Mouse (Mus musculus) lung, adult 18-20 months (tissue): ENCODE measurements at regions not wholly inside any gene's neighbourhood (a gene's known extent, or its start where the extent isn't known, plus 50 kb on each side); places are given as distances from the start of the nearest gene placed in this dataset.

Source experiments
- DNase-seq, 2 experiments: peaks; one replicate each; pipeline ENCODE4 v3.0.0; 2022; ENCODE audit warnings: mixed read lengths in 2 of 2

DNA sequence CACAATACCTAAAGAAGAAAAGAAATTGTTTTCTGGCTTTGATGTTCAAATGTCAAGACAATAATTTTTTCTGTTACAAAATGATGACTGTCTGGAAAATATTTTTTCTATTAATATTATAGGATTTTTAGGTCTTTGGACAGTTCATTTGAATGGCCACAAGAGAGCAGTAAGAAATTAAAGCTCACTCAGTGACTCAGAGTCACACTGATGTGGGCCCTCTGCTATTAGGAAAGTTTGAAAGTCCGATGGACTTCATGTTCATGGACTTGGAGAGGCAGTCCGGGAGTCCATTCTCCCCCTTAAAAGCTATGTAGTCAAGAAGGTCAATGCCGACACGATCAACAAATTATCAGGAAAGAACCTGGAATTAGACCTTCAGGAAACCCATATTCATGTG lies 657.0 kb downstream of the Mecom start:
- no peak for DNase-seq

DNA sequence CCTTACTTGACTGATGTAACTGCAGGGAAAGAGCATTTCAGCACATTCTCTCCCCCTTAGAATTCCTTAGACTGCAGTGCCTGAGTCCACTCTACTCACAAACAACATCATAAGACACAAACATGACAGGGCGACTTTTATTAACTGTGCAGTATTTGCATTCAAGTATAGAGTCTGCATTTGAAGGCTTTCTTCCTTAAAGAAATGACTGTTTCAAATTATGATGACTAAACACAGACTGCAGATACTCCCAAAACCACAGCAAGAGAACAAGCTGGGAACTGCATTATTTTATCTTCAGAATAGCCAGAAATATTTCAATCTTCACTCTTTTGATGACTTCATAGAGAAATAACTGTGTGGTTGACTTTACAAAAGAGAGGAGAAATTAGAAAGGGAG lies 657.5 kb downstream of the Mecom start:
- no peak for DNase-seq

DNA sequence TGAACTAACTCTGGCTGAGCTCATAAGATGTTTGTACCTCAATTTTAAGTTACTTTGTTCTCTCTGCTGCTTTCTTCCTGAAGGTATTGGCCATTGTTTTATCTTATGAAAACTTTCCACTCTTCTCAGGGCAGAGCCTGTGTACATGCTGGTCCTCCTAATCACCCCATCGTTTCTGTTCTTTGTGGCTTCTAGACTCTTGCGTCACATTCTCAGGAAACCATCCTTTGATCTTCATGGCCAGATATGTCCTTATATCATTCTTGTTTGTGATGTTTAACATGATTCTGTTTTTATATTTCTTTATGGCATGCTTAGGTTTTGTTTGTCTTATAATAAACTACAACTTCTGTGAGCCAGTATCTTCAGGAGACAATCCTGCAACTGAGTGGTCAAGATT lies 658.2 kb downstream of the Mecom start:
- no peak for DNase-seq

DNA sequence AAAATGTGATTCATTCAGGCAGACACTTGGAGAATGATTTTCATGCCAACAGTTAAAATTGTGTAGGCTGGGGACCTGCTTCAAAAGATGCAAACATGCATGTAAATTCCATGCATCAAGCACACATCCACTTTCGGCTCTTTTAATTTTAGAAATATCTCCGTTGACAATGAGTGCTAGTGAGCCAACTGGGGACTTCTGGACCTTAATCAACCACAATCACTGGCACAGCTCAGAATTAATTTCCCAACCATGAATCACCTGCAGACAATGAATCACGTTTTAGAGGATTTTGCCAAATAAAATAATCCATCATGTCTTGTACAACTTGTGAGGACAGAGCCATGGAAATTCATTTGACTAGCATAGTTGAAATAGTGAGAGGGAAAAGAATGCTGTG lies 667.8 kb downstream of the Mecom start:
- DNase-seq: no peak

DNA sequence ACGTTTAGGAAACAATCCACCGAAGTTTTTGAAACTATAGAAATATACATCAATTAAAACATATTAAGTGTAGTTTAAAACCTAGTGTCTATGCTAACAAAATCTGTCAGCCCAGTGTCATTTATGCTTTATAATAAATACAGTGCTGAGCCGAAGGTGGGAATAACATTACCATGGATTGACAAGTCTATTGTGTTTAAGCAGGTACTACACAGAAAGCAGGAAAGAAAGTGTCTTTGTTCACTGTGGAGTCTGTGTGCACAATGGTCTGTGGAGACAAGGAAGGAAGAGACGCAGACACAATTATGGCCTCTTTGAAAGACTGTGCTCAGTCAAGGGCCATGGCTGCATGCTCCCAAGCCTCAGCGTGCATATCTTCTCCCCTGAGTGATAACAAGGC lies 672.0 kb downstream of the Mecom start:
- no peak for DNase-seq

DNA sequence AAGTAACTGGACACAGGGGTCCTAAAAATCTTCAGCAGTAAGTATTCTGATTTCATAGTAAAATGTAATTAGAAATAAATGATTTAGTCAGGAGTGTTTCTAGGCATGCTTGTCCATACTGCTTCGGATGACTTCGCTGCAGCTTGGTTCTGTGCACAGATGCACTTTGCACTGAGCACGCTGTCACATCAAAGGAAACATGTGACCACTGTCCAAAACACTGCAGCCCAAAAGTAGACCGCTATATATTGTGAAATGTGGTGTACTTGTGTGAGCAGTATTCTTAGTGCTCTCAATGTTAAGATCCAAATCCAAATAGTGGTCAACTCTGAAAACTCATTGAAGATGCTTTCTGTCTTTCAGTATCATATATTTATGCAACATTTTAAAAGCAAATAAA lies 685.4 kb downstream of the Mecom start:
- DNase-seq: no peak

DNA sequence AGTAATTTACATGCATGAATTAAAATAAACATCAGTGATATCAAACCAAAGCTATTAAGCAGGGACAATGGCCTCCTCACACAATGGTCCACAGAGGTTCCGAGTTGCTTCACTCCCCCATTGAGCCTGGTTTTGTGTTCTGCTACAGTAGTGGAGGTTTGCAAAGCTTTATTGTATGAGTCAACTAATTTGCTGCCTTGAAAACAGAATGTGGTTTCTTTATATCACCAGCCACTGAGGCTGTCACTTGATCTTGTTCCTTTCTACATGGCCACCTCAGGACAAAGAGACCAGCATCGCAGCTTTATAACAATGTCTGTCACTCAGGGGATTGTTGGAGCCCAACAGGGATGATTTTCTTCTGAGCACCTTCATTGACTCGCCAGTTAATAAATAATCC lies 695.3 kb downstream of the Mecom start:
- DNase-seq: no peak

DNA sequence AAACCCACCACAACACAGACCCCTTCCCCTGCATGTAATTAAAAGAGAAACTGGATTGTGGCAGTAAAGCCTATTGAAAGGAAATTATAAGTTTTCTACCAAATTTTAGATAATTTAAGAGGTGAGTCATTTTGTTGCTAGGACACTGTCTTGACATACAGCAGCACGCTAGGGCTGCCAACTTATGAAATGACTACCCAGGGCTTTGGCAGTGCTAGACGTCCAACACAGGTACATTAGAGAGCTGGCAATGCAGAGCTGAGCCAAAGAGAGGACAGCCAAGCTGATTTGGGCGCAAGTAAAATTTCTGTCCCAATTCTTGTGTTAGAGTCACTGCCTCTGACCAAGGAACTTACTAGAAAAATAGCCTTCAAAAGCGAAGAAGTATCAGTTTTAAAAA lies 712.4 kb downstream of the Mecom start:
- no peak for DNase-seq

DNA sequence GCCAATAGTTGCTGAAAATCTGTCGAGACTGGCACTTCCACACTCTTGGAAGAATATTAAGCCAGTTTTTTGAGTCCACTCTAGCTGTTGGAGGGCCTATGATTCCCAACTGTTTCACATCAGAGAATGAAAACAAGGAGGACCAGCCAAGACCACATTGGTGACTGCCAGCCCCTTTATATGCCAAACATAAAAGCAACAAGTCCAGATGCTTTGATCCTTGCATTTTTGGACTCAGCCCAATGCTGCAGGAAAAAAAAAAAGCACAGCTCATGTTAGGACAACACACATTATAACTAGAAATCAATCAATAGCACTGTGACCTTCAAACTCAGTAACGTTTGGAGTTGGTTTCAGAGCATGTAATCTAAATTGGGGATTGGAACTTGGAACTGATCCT lies 712.9 kb downstream of the Mecom start:
- DNase-seq: no peak

DNA sequence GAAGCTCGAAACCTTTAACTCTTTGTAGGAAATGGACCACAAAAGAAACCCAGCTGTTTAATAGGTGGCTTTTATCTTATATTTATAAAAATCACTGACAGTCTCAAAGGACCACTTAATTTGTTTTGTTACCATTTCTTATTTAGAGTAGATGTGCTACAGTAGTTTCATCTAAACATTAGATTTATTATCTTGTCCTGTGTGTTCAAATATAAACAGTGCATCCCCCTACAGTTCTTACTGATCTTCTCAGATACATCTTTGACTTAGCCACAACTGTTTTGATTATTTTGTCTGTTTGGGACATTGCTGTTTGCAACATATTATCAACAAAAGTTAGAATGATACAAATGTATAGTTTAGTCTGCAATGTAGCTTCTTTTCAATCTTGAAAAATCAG lies 716.5 kb downstream of the Mecom start:
- DNase-seq: no peak

DNA sequence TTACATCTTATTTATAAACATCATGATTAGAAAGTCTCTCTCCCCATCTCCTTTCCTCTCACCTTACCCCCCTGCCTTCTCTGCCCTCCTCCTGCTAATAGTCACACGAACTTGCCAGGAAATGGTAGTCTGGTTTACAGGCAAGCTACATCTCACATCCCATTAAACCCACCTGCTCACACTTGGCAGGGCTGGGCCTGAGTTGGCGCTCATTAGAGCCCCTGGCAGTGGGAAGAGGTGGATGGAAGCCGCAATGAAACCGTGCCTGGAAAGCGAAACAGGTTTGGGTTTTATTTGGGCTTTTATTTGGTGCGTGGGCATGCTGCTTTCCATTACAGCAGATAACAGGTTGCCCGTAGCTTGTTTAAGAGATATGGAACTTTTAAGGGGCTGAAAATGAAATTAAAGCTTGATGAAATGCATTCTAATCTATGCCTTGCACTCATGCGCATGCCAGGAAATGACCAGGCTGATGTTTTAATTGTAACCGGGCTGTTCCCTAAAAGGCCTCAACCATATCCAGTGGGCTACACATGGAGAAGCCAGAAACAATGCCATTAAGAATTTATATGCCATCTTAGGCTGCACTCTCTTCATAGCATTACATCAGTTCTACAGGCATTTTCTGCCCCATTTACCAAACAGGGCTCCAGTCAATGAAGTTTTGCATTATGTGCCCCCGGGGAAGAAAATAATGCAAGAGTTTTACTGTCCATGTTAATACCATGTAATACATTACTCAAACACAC lies 725.0 kb downstream of the Mecom start:
- no peak for DNase-seq

DNA sequence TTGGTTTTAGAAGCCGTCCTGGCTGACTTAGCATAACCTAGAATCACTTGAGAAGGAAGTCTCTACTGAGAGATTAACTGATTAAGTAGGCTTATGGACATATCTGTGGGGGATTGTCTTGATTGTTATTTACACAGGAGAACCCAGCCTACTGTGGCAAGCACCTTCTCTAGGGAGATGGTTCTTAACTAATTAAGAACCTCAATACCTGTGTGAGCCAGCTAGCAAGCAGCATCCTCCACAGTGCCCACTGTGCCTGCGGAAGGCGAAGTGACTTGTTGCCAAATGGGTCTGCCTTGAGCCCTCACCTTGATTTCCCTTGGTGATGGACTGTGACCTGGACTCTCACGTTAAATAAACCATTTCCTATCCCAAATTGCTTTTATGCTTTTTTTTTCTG lies 730.8 kb downstream of the Mecom start:
- DNase-seq: no peak

DNA sequence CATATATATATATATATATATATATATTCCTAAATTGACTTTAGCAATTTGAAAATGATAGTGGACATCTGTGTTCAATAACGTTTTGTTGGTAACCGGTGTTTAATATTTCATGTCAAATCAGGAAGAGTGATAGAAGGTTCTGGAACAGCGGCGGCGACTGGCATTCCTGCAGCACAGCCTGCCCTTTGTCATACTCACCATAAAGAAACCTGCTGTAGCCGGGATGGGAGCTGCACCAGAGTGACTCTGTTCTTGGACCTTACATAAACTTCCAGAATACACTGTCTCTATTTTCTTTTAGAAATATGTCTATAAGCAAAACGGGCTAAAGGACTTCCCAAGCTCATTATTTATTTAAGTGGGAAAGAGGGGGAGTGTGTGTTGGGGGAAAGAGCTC lies 731.5 kb downstream of the Egfem1 start:
- DNase-seq: no peak

DNA sequence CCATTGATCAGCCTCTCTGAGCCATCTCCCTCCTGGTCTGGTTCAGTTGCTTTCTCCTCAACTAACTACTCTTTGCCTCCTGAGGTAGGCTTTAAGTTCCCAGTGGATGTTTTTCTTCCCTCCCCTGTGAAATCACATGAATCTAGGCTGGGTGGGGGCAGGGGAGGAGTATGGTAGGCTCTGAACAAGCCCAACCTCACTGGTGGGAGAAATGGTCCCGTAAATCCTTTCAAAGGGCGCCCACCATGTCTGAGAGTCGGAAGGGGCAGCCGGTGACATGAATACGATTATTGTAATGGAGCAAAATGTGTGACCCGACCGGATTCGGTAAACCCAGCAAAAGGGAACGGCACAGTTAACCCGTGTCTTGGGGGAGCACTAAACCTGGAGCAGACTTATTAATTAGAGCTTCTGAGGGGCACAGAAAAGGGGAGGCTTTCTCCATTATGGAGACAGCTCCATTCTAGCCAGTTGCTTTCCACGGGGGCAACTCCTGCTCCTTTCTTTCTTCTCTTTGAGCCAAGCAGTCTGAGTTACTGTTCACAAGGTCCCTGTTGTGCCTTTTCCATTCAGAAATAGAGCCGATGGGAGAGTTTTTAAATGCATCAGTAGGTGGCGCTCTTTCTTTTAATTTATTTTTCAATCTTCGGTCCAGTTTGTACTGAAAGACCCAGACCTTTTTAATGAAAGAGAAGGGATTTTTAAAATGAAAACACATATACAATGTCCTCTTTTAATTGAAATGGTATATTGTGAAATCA lies 730.8 kb downstream of the Egfem1 start:
- DNase-seq: peak in 1 of 2 experiments; percentile 10

DNA sequence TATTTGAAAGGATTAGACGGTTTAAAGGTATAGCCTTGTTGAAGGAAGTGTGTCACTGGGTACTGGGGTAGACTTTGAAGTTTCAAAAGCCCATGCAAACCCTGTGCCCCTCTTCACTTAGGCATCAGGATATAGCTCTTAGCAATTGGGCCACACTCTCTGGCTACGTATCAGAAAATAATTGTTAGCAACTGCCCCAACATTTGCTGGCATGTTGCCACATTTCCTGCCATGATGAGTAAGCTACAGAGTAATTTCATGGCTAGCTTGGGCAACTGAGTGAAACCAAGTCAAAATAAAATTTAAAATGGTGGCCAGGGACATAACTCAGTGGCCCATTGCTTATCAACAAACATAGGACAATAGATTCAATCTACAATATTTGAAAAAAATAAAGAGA lies 724.2 kb downstream of the Egfem1 start:
- no peak for DNase-seq

DNA sequence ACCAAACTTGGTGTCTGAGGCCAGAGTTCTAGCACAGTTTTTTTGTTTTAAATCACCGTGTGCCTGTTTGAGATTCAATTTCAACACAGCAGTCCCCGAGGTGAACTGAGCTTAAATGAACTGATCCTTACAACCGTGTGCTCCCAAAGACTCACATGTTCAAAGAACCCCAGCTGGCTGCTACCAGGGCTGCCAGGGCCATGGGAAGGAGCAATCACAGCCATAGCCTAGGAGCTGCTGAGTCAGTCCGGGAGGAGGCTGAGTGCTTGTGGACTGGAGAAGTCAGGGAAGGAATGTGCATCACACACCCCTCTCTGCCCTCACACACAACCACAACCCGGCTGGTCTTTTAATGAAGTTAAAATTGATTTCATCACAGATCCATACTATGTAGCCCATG lies 721.6 kb downstream of the Egfem1 start:
- DNase-seq: no peak

DNA sequence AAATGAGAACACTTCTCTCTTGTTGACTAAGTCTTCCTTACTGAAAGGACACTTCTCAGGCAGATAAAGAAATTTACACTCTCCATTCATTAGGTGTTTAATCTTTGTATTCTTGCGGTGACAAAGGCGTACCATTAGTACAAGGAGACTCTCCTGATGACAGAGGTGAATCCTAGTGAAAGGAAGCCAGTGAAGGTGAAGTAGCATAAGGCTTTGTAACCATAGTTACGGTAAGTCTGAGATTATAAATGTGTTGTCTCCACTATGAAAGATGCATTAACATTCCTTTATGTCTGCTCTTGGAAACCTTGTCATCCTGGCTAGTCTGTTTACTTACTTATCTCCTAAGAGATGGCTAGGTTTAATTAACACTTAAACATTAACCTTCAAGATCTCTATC lies 719.3 kb downstream of the Egfem1 start:
- DNase-seq: no peak

DNA sequence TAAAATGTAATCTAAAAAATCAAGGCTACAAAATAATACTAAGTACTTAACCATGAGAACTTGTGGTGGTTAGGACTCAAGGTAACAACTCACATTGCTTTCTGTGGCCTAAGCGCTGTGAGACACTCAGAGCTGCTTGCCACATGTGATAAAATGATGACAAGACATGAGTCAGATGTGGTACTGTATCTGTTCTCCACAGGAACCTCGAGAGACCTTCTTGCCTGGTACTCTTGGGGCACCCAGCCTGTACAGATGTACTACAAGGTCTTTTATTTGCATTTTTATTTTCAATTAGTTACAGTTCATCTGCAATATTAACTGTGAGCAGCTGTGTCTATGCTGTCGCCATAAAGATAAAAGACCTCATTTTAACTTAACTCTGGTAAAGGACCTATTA lies 692.5 kb downstream of the Egfem1 start:
- DNase-seq: no peak

DNA sequence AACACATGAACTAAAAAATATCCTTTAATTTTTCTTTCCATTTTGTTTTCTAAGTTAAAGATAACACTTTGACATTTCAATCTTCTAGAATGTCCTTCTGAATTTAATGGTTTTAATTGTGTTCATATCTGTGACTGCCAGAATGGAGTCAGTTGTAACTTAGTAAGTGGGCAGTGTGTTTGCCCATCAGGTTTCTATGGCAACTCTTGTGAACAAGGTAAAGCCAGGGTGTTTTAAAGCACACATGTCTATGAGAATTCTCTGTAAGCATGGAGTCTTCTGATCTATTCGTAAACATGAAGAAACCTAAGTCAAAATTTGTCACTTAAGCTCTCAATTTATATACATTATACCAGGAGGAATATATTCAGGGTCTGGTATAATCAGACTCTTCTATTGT lies 689.4 kb downstream of the Egfem1 start:
- DNase-seq: no peak

DNA sequence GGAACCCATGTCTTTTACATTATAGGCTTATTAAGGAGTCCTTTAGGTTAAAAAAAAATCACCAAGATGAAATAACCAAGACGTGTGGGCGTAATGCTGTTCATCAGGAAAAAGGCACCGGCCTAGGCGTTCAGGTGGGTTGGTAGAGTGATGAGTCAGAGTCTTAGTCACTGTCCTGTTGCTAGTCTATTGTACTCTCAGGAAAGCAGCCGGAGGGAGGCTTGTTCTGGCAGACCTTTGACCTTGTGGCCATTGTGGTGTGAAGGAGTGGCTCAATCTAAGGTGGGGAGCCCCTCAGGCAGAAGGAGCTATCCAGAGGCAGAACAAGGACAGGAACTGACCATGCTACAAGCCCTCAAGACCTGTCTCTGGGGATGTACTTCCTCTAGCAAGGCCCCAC lies 686.8 kb downstream of the Egfem1 start:
- DNase-seq: no peak

DNA sequence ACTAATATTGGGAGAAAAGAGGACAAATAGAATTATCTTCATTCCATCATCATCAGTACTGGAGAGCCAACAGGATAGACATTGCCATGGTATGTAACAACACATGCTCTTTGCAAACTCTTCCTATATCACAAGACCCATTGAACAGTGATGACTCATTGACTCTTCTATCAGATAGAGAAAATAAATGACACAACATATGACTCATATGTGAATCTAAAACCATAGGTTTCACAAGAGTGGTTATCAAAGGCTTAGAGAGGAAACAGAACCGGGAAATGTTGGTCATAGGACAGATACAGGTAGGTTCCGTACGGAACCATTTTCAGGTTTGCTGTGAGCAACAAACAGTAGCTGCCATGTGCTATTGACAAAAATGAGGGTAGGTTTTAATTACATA lies 682.2 kb downstream of the Egfem1 start:
- DNase-seq: no peak

DNA sequence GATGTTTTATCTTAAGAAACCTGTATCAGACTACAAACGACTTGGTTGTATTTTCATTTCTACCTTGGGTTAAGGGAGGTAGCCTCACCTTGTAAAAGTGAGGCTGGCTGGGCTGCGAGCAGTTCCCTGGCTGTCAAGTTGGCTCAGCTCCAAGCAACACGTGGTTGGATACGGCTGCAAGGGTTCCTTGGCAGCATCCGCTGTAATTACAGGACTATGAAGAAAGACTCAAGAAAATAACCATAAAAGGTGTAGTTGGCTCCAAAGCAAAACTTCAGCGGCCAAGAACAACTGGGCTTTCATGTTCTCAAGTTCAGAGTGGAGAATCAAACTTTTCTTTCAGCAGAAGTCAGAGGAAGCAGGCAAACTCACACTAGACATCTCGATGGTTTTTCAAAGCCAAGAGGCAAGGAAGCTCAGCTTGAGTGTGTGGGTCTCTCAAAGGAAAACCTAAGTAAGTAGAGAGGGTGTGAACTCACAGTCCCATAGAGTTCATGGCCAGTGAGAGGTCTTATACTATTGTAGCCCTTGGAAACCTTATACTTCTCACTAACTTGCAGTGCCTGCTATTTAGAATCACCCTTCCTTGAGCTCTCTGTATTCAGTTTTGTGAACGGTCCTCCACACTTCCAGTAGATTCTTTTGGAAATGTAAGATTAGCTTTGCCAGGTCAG lies 676.1 kb downstream of the Egfem1 start:
- DNase-seq: peak; percentile 20 to 35
